Mouse (Mus musculus) embryonic facial prominence, embryonic 11.5 days (tissue): ENCODE measurements at regions not wholly inside any gene's neighbourhood (a gene's known extent, or its start where the extent isn't known, plus 50 kb on each side); places are given as distances from the start of the nearest gene placed in this dataset.

Experiments
- ATAC-seq: fragments of 200-750 bp; cut with Nextera tagmentation; replicated peaks from 2 replicates; pipeline ENCODE4 v1.8.0; 2017; ENCODE audit warnings: low read depth; ENCODE audit not compliant: insufficient number of reproducible peaks, low FRiP score, low TSS enrichment
- DNase-seq: peaks from one replicate; pipeline ENCODE4 v3.0.0-alpha.2; 2015; ENCODE audit warnings: low spot score
- H3K27ac ChIP-seq: fragments of 300-500 bp; sonication (generic); replicated peaks from 2 replicates; pipeline ENCODE4 v1.5.1; 2014; ENCODE audit warnings: mild to moderate bottlenecking, low read depth, low read length, control low read depth
- H3K27me3 ChIP-seq: fragments of 300-500 bp; sonication (generic); 2 replicates; pipeline ENCODE4 v1.6.1; 2014; ENCODE audit warnings: mild to moderate bottlenecking, low read length, moderate library complexity, mixed read lengths; ENCODE audit not compliant: control insufficient read depth, insufficient read depth
- H3K36me3 ChIP-seq: fragments of 300-500 bp; sonication (generic); replicated peaks from 2 replicates; pipeline ENCODE4 v1.6.1; 2014; ENCODE audit warnings: low read depth, mild to moderate bottlenecking, low read length, moderate library complexity, mixed read lengths; ENCODE audit not compliant: control insufficient read depth, insufficient read depth
- H3K4me1 ChIP-seq: fragments of 300-500 bp; sonication (generic); 2 replicates; pipeline ENCODE4 v1.6.1; 2014; ENCODE audit warnings: low read length, mixed read lengths; ENCODE audit not compliant: control insufficient read depth, insufficient read depth
- H3K4me2 ChIP-seq: fragments of 300-500 bp; sonication (generic); 2 replicates; pipeline ENCODE4 v1.6.1; 2014; ENCODE audit warnings: low read depth, mild to moderate bottlenecking, control low read depth, low read length, moderate library complexity
- H3K4me3 ChIP-seq: fragments of 300-500 bp; sonication (generic); 2 replicates; pipeline ENCODE4 v1.5.1; 2014; ENCODE audit warnings: low read depth, low read length, control low read depth
- H3K9ac ChIP-seq: fragments of 300-500 bp; sonication (generic); replicated peaks from 2 replicates; pipeline ENCODE4 v1.6.1; 2014; ENCODE audit warnings: mild to moderate bottlenecking, control low read depth, low read length
- H3K9me3 ChIP-seq: fragments of 300-500 bp; sonication (generic); replicated peaks from 2 replicates; pipeline ENCODE4 v1.6.1; 2016; ENCODE audit warnings: mild to moderate bottlenecking, low read length, inconsistent platforms, mixed read lengths; ENCODE audit not compliant: control insufficient read depth
- WGBS: fragments of 180-500 bp; shearing (Covaris S2); extraction: QIAGEN DNeasy Blood & Tissue Kit; methylation state at CpG from one replicate; pipeline ENCODE4 v1.1.7; 2014; 5-methylcytosine and 5-hydroxymethylcytosine counted together

- no peak for DNase-seq
- Histone ChIP-seq H3K9ac (no peak overlapping the region), H3K4me2 (no peak overlapping the region), H3K27me3 (no peaks in the 10 kb centered on the region), H3K4me1 (no peaks in the 10 kb centered on the region), H3K4me3 (no peak overlapping the region), H3K9me3 (no peaks in the 10 kb centered on the region), H3K36me3 (no peaks in the 10 kb centered on the region), H3K27ac (no peak overlapping the region)
- 83% methylated on average over 5 of the region's 5 CpGs for WGBS
- ATAC-seq, result no peak
Measured at GRCm38 (mm10) chr11:19679669-19680068, 244.5 kb upstream of the Spred2 start.

DNA sequence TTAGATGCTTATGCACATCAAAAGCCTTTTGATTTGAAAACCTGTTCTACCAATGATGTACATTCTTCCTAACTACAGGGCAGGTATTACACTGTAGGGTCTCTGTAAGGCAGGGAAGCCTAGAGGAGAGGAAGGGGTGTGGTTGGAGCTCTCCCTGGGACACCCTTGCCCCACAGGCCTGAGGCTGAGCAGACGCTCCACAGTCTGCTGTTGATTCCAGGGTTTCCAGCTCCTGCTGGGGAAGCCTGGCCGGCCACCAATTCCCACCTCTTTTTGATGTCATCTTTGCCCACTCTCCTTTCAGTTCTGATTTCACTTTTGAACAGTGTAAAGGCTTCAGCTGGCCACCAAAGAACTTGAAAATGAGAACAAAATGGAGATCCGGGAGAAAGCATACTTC, 223.0 kb upstream of the Spred2 start:
- Histone ChIP-seq H3K9ac (no peak overlapping the region), H3K27me3 (no peaks in the 10 kb centered on the region), H3K27ac (no peak overlapping the region), H3K4me3 (no peak overlapping the region), H3K9me3 (no peaks in the 10 kb centered on the region), H3K4me1 (no peaks in the 10 kb centered on the region), H3K4me2 (no peak overlapping the region), H3K36me3 (no peaks in the 10 kb centered on the region)
- DNase-seq, result no peak
- ATAC-seq, result no peak
- 61% methylated on average over 3 of the region's 3 CpGs for WGBS

GRCm38 (mm10) chr11:19708821-19709220, 215.4 kb upstream of the Spred2 start:
- Histone ChIP-seq H3K36me3 (no peaks in the 10 kb centered on the region), H3K9me3 (no peaks in the 10 kb centered on the region), H3K27ac (no peak overlapping the region), H3K27me3 (no peaks in the 10 kb centered on the region), H3K4me3 (no peak overlapping the region), H3K4me1 (no peaks in the 10 kb centered on the region), H3K9ac (no peak overlapping the region), H3K4me2 (no peak overlapping the region)
- DNase-seq (no peak), ATAC-seq (no peak)
- WGBS, result 83% methylated on average over 6 of the region's 6 CpGs

GRCm38 (mm10) chr11:19709337-19709736, 214.8 kb upstream of the Spred2 start:
- Histone ChIP-seq H3K4me1 (no peaks in the 10 kb centered on the region; the same call in 1 of the 2 replicates), H3K27me3 (no peaks in the 10 kb centered on the region)

GRCm38 (mm10) chr11:19713091-19713490, 211.1 kb upstream of the Spred2 start:
- no peak overlapping the region for H3K27ac ChIP-seq
- no peak overlapping the region for H3K9ac ChIP-seq
- H3K4me1 ChIP-seq, result no peaks in the 10 kb centered on the region; the same call in 1 of the 2 replicates
- WGBS, result 71% methylated on average over 8 of the region's 8 CpGs
- DNase-seq (no peak), ATAC-seq (no peak)
- H3K4me2 ChIP-seq, result no peak overlapping the region
- no peaks in the 10 kb centered on the region for H3K36me3 ChIP-seq
- no peaks in the 10 kb centered on the region for H3K9me3 ChIP-seq
- H3K4me3 ChIP-seq, result no peak overlapping the region
- no peaks in the 10 kb centered on the region for H3K27me3 ChIP-seq

More at GRCm38 (mm10) chr11:19709337-19709736, 214.8 kb upstream of the Spred2 start:
- 90% methylated on average over 8 of the region's 8 CpGs for WGBS
- H3K4me2 ChIP-seq, result no peak overlapping the region
- H3K9ac ChIP-seq, result no peak overlapping the region
- DNase-seq, result no peak
- H3K4me3 ChIP-seq, result no peak overlapping the region
- no peaks in the 10 kb centered on the region for H3K36me3 ChIP-seq
- no peak for ATAC-seq
- no peak overlapping the region for H3K27ac ChIP-seq
- H3K9me3 ChIP-seq, result no peaks in the 10 kb centered on the region

DNA sequence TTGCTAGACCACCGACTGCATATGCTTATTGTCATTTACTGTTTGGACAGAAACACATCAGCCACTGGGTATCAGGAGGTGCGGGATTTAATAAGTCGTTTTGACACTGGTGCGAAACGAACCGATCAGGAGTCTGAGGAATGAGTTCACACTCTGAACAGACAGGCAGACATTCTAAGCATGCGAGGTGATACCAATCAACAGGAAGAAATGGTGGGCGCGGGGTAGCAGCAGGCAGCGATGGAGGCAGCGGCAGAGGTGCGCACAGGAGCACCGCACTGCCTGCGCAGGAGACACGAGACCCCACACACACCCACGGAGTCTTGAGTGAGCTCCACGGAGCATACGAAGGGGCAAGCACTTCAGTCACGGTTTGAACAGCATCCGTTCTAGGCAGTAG, 210.6 kb upstream of the Spred2 start:
- Histone ChIP-seq H3K9me3 (no peaks in the 10 kb centered on the region), H3K4me1 (no peaks in the 10 kb centered on the region; the same call in 1 of the 2 replicates), H3K36me3 (no peaks in the 10 kb centered on the region), H3K9ac (no peak overlapping the region), H3K27ac (no peak overlapping the region), H3K4me2 (no peak overlapping the region), H3K4me3 (no peak overlapping the region), H3K27me3 (no peaks in the 10 kb centered on the region)
- no peak for ATAC-seq
- 81% methylated on average over 20 of the region's 20 CpGs for WGBS
- no peak for DNase-seq

DNA sequence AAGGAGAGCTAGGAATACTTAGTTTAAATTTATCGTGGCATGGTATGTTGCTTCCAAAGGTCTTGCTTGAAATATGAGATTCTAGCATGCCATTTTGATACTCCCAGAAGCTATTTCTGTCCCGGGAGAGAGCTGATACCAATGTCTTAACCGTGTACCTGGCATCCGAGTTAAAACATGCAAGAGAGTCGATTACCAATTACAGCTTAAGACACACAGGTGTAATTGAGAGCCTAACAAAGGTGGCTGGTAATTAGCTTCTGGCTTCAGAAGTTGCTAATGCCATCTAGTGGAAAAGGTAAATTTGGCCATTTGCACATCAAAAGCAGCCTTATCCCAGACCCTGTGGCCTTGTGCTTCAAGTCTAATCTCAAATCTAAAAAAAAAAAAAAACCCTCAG, 210.0 kb upstream of the Spred2 start:
- peak; percentile 34 for DNase-seq

DNA sequence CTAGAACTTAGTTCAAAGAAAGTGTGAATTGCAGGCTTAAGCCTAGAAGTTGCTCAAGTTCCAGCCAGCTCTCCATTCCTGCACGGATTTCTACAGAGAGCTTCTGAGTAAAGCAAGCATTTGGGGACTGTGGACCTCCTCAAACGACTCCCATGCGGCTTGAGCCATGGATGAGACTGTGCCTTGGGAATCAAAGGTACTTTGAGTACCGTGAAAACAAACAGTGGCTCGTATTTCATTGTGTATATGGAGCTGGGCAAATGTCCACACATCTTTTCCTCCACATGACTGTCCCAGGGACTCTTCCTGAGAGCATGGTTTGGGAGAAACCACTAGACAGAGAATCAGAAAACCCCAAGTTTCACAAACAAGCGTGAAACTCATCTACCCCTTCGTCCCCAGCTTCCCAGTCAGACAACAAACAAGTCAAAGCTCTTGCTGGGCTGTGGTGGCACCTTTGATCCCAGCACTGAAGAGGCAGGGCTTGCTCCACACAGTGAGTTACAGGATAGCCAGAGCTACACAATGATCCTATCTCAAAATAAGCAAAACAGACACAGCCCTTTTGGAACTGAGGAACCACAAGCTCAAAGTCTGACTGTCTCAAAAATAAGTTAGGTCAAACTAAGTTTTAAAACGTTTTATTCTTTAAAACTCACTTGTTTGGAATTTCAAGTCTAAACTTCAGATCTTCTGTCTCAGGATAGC, 209.1 kb upstream of the Spred2 start:
- Histone ChIP-seq H3K4me3 (no peak overlapping the region), H3K9ac (no peak overlapping the region), H3K36me3 (no peaks in the 10 kb centered on the region)

More for the DNA sequence above, 210.0 kb upstream of the Spred2 start:
- Histone ChIP-seq H3K36me3 (no peaks in the 10 kb centered on the region), H3K9me3 (no peaks in the 10 kb centered on the region), H3K4me1 (no peaks in the 10 kb centered on the region; the same call in 1 of the 2 replicates), H3K27ac (no peak overlapping the region), H3K4me2 (no peak overlapping the region), H3K27me3 (no peaks in the 10 kb centered on the region), H3K9ac (no peak overlapping the region), H3K4me3 (no peak overlapping the region)
- no peak for ATAC-seq
- WGBS, result 28% methylated on average over 5 of the region's 5 CpGs

More for the DNA sequence above, 209.1 kb upstream of the Spred2 start:
- H3K27ac ChIP-seq, result no peak overlapping the region
- no peaks in the 10 kb centered on the region for H3K27me3 ChIP-seq
- H3K4me2 ChIP-seq, result no peak overlapping the region
- no peaks in the 10 kb centered on the region for H3K9me3 ChIP-seq
- DNase-seq (no peak), ATAC-seq (no peak)
- 27% methylated on average over 8 of the region's 8 CpGs for WGBS
- H3K4me1 ChIP-seq, result no peaks in the 10 kb centered on the region; the same call in 1 of the 2 replicates
